Mouse (Mus musculus) liver (tissue): ENCODE measurements around the gene Aggf1.
A peak's percentile ranks its signal among the peaks of the same experiment; 100 is the strongest.
"Not testable (repeated sequence)": the region's sequence is repeated elsewhere in the genome, so short reads cannot be mapped to it uniquely, and the experiment has no call there.

Experiments
- DNase-seq: peaks from one replicate; pipeline ENCODE4 v3.0.0-alpha.2; 2020; ENCODE audit warnings: mixed read lengths

Aggf1 gene

GRCm38 (mm10) chr13:95374701-95375553, at the start of gene Aggf1:
Gene Aggf1, minus strand, starts transcription at chr13:95375352.
- peak; percentile 91 for DNase-seq

- DNase-seq, result no peak
Measured at GRCm38 (mm10) chr13:95424932-95425331, 49.8 kb upstream of the Aggf1 start.

- DNase-seq, result no peak
Measured at GRCm38 (mm10) chr13:95419204-95419749, 44.1 kb upstream of the Aggf1 start.

GRCm38 (mm10) chr13:95418575-95419203, 43.5 kb upstream of the Aggf1 start:
- DNase-seq, result no peak

- DNase-seq, result no peak
Measured at GRCm38 (mm10) chr13:95412257-95412656, 37.1 kb upstream of the Aggf1 start.

- DNase-seq, result no peak
Measured at GRCm38 (mm10) chr13:95393242-95393641, 18.1 kb upstream of the Aggf1 start.

- DNase-seq, result peak; percentile 78
Measured at GRCm38 (mm10) chr13:95389866-95390865, 15.0 kb upstream of the Aggf1 start.

GRCm38 (mm10) chr13:95388226-95388625, 13.1 kb upstream of the Aggf1 start:
- no peak for DNase-seq

- no peak for DNase-seq
Measured at GRCm38 (mm10) chr13:95382418-95382817, 7.3 kb upstream of the Aggf1 start.

GRCm38 (mm10) chr13:95378696-95379095, 3.5 kb upstream of the Aggf1 start:
- DNase-seq, result no peak

- DNase-seq, result not testable (repeated sequence)
Measured at GRCm38 (mm10) chr13:95376689-95377289, 1.6 kb upstream of the Aggf1 start.

- DNase-seq, result no peak
Measured at GRCm38 (mm10) chr13:95375554-95375914, 382 bp upstream of the Aggf1 start.

GRCm38 (mm10) chr13:95366356-95366755, 8.8 kb downstream of the Aggf1 start:
- DNase-seq, result peak; percentile 25

GRCm38 (mm10) chr13:95363440-95363839, 11.7 kb downstream of the Aggf1 start:
- DNase-seq, result no peak

- DNase-seq, result no peak
Measured at GRCm38 (mm10) chr13:95358223-95358622, 16.9 kb downstream of the Aggf1 start.

GRCm38 (mm10) chr13:95348476-95348875, 26.7 kb downstream of the Aggf1 start:
- no peak for DNase-seq

GRCm38 (mm10) chr13:95347018-95347696, 28.0 kb downstream of the Aggf1 start:
- DNase-seq, result peak; percentile 79

- no peak for DNase-seq
Measured at GRCm38 (mm10) chr13:95345869-95346268, 29.3 kb downstream of the Aggf1 start.

- no peak for DNase-seq
Measured at GRCm38 (mm10) chr13:95343470-95343869, 31.7 kb downstream of the Aggf1 start.

- no peak for DNase-seq
Measured at GRCm38 (mm10) chr13:95336122-95336677, 39.0 kb downstream of the Aggf1 start.
